Mouse (Mus musculus): ENCODE data around the gene Gm14632.
"Not testable (repeated sequence)": the region's sequence is repeated elsewhere in the genome, so short reads cannot be mapped to it uniquely, and the experiment has no call there.

Gm14632 gene

GRCm38 (mm10) chrX:30329472-30329871 is at the start of gene Gm14632:
Gene Gm14632, plus strand, starts transcription at chrX:30329772.
- DNase-seq (ENCODE audit: low read depth, low spot score): not testable (repeated sequence)

All from brain, embryonic 18.5 days (tissue).